Mouse (Mus musculus): ENCODE measurements around the gene Klk7.

DNA sequence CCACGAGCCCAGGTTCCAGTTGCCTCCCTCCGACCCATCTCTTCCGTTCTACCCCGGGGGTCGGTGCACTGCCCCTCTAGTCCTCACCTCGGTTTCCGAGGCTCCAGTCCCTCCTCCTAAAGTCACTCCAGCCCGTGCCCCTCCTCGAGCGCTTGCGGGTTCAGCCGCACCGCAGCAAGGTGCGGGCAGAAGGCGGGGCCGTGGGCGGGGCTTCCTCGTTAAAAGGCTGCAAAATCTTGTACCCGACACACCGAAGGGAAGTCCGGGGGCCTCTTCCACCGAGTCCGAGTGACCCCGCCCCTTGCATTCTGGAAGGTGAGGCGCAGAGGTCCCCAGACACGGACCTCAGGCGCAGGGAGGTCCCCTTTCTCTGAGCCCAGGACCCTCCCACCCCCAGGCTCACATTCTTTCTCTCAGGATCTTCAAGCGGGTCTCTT is 13.7 kb upstream of the Klk7 start, which contains the start of gene Klk8:
- TF ChIP-seq CTCF (IDR thresholded peaks at IDR 0.05; ENCODE audit: low read depth, low read length): no peak
- TF ChIP-seq POLR2A (IDR thresholded peaks at IDR 0.05; ENCODE audit: borderline replicate concordance, low read depth, low read length): no peak

All from bone marrow macrophage, adult 2 months (primary cell).